Mouse (Mus musculus): ENCODE results near the gene Cyp2d22.

DNA sequence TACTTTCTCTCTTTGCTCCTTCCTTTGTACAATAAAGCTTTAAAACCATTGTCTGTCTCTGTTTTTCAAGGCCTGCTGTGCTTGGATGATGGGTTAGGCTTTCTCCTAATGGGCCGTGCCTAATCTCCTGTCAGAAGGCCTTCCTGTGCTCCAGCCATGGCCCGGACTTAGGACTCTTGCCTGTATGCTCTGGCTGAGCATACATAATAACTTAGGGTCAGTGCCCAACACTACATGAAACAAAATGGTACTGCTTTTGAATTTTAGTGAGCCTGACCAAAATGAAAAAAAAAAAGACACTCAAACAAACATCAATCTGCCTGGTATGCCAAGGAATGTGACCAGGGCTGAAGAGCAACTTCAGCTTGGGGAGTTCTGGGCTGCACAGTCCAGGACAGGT is 21.5 kb upstream of the Cyp2d22 start:
- TF ChIP-seq GATA2 (IDR thresholded peaks at IDR 0.05; ENCODE audit: borderline replicate concordance, low read depth, low read length) (no peak), CTCF (IDR thresholded peaks at IDR 0.05; ENCODE audit: low read depth, low read length) (no peak), TAL1 (conservative IDR thresholded peaks at IDR 0.05; ENCODE audit: low read depth, low read length) (no peak)

All from G1E (cell line).